Mouse (Mus musculus) frontal cortex, postnatal 25 days (tissue): ENCODE results near the gene Ascc1.

Experiments
- DNase-seq, 2 experiments: peaks; one replicate each; pipeline ENCODE4 v3.0.0; 2022; ENCODE audit warnings: low spot score in 2 of 2

Ascc1 gene

DNA sequence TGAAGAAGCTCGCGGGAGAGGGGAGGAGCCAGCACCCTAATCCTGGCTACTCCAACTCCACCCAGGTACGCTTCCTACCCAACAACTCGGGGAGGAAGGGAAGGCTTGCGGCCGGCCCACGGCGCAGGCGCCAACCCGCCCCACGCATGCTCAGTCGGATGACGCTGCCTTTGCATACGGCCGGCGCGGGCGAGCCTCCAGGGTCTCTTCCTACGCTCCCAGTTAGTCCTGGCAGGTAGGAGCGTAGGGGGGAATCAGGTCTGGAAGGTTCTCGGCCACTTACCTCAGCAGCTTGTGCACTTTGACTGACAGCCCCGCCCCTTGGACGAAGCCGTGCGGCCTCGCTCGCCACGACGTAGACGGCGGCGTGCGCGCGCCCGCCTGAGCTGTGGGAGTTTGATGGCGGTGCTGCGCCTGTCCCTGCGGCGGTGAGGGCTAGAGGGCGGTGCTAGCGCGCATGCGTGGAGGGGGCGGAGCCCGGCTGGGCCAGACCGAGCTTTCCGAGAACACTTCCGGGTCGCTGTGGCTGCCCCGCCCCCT, at the start of gene Ascc1, which contains the start of gene Anapc16:
TSS of gene Ascc1 (plus strand) at position 133 of the 540 bp plus-strand sequence.
TSS of gene Anapc16 (minus strand) at position 463 of the 540 bp plus-strand sequence.
- DNase-seq: peak; percentile 91 to 93

DNA sequence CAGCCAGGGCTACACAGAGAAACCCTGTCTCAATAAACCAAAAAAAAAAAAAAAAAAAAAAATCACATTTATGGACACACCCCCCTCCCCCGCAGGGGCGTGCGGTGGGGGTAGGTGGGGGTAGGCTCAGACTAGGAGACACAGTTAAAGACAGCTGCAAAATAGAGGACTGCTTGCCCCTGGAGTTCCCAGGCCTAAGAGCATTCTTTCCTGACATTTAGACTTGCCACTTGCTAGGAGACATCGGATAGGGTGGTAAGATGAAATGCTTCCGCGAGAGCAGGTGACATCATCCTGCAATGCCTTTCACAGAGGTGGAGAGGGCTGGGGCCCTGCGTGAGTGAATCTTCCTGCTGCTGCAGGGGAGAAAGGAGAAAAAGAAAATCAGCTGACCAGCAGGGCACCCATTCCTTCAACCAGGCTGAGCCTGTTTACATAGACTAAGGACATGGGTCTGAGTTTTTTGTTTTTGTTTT, 49.0 kb upstream of the Ascc1 start:
- DNase-seq: no peak

DNA sequence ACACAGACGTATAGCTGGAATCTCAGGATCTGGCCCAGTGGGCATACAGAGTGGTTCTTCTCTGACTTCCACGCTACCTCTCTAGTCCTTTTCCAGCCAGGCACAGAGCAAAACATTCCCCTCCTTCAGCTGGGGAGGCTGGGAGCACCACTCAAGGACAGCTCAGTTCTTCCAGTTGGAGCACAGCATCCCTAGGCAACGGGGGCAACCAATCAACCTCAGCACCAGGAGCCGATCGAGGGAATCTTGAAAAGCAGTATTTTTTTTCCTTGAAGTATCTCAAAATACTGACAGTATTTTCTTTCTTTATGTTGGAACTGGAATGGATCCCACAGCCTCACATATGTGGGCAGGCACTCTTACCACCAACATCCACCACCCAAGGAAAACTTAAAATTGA, 45.9 kb upstream of the Ascc1 start:
- DNase-seq: no peak

DNA sequence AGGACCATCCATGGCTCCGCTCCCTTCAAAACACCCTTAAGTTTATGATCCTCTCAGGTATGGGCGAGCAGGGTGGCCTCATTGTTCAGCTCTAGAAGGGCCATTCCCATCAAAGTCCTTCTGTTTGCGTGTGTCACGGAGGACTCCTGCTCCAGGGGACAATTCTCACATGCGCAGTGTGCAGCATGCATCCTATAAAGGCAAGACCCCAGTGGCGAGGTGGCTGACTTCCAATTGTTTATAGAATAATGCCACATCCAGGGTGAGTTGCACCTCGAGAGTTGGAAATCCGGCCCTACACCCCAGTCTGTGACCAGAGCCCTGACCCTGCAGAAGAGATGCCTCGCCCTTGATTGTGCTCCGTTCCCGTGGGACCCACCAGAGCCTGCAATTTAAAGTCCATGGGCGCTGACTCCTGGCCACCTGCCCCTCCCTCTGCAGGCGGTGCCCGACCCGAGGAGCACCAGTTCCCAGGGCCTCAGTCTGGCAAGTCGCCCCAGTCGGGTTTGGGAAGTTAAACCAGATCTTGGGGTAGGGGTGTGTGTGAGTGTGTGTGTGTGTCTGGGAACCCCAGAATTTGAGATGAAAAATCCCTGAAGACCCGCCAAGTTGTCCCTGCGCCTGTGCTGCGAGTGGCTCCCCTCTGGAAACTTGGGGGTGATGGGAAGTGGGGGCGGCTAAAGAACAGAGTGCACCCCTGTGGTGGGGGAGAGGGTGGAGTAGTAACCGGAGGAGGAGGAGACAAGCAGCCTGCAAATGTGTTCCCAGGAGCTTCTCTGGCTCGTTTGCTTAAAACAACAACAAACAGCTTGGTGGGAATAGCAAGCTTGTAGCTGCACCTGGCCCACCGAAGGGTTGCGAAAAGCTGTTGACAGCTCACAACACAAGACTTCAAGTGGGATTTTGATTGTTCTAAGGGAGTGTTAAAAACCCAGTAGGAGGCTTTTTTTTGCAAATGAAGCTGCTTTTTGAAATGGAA, 45.1 kb upstream of the Ascc1 start:
- DNase-seq: no peak

DNA sequence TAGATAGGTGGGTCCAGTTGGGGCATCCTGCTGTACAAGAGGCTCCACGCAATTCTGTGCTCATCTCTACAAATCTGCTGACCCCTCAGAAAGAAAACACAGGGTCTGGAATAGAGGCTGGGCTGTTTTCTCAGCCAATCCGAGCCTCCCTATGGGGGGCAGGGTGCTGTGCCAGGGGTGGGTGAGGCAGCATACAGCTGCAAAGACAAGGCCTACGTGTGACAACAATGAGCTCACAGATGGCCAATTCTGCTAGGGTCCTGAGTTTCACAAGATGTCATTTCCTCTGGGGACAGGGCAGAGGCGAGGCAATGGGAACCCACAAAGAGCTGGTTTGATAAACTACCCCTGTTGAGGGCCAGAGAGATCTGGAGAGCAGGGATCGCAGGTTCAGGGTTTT, 44.1 kb upstream of the Ascc1 start:
- DNase-seq: no peak

DNA sequence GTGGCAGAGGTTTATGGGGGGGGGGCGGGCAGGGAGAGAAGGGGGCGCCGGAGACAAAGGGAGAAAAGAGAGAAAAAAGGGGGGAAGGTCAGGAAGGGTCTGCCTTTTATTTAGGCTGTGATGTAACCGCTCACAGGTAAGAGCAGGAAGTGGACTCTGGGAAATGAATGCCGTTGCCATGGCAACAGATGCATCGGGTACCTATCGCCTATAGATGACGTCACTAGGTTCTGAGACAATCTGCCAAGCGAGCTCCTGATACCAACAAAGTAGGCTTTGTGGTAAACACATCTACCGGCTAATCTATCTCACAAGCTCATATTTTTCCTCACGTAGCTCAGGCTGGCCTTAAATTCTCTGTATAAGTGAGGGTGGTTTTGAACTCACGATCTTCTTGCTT, 43.1 kb upstream of the Ascc1 start:
- no peak for DNase-seq

DNA sequence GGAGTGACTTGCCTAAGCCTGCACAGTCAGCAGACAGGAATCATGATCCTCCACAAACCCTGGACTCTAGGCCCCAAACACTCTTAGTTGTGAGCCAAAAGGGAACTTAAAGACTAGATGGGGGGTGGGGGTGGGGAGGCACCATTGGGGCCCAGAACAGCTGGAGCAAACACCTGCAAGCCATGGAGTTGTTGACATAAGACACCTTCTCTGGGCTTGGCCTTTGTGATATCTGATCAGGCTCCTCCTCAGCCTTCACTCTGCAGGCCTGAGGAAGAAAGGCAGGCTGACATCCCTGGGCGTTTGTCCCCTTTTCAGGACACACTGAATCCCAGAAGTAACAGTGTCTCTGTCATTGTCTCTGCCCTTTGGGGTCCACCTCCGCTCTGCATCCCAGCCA, 39.0 kb upstream of the Ascc1 start:
- no peak for DNase-seq

DNA sequence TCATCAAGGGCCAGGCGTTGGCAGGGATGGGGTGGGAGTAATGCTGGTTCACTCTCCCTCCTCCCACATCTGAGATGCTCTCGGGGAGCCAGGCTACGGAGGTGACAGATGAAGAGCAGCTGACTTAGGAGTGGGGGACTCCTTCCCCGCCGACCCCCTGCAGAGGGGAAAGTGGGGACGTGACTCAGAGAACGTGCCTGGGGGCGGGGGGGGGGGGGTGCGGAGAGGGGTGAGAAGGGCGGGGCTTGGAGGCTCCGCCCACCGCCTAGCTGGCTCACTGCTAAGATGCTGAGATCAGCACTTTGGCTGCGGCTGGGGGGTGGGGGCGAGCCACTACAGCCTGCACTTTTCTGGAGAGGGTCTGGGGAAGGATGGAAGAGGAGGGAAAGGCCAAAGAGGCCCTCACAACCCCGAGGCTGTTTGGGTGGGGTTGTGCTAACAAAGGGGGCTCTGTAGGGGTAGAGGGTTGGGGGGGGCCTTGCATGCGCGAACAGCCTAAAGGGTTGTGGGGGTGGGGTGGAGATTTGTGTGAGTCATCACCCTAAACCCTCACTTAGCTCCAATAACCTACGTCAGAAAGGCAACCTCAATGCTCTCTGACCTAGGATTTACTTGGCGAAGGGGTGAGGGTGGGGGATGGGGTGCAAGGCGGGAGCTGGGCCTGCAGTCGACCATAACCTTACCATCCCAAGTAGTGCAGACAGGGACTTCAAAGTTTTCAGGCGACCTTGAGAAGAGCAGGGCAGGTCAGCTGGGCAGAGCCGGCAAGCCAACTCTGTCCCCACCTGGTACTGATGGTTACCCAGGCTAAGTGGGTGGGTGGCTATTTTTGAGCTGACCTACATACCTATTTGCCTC, 37.9 kb upstream of the Ascc1 start:
- DNase-seq: no peak

DNA sequence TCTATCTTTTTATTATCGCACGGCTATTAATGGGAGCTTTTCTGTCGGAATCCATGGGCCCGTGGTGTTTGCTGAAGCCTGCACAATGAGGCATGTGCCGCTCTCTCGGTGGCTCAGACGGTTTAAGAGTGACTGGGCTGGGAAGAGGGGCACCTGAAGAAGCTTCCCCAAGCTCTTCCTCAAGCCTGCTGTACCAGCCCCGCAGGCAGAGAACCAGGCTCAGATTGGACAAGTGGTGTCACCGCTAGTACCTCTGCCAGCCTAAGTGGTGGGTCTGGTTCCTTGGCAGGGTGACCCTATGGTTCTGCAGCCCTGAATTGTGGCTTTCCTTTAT, 37.3 kb upstream of the Ascc1 start:
- no peak for DNase-seq

DNA sequence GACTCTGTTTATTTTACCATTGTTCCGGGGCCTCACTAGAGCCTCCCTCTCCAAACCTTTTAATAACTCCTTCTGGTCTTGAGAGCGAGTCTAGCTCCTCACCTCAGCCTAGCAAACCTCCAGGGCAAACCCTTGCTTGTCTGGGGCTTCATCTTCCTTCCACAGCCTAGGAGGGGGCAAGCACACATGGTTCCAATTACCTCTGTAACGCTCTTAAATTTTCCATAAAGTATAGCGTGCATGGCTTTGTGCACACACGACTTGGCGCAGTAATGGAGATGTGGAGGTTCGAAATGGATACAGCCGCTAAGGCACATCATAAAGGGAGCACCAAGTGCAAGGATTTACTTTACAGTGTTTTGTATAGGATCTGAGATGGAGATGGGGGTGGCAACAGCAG, 36.8 kb upstream of the Ascc1 start:
- no peak for DNase-seq

DNA sequence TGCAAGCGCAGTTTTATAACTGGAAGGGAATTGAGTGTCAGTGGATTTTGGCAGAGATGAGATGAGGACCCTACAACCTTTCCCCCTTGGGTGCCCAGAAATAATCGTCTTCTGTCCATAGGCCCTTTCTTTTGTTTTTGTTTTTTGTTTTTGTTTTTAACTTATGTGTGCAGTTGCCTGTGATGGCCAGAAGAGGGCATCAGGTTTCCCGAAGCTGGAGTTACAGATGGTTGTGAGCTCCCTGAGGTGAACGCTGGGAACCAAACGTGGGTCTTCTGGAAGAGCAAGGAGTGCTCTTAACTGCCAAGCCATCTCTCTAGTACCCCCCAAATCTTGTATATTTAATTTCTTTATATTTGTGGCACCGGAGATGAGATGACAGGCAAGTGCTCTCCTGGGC, 35.9 kb upstream of the Ascc1 start:
- DNase-seq: no peak

DNA sequence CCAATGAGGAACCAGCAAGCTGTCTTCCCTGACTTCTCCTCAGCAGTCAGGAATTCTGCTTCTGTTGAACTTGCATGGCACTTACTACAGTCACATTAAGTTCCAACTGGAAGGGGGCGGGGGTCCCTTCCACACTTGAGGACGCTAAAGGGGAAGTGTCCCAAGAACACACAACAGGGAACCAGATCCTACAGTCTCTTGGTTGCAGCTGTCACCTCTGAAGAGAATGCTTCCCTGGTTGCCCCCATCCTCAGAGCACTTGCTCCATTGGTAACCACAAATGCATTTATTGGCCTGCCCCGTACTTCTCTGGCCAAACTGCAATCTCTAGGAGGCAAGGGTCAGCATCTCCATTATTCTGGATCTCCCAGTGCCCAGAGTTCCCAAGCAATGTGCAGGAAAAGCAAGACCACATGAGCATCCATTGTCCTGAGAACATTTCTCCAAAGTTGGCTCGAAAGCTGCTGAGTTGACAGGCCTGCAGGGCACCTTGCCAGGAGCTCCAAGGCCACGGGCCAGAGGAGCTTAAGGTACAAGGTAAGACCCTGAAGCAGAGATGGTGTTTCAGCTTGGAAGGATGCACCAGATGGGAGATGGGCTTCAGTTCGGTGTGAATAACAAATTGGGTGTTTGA, 35.2 kb upstream of the Ascc1 start:
- no peak for DNase-seq

DNA sequence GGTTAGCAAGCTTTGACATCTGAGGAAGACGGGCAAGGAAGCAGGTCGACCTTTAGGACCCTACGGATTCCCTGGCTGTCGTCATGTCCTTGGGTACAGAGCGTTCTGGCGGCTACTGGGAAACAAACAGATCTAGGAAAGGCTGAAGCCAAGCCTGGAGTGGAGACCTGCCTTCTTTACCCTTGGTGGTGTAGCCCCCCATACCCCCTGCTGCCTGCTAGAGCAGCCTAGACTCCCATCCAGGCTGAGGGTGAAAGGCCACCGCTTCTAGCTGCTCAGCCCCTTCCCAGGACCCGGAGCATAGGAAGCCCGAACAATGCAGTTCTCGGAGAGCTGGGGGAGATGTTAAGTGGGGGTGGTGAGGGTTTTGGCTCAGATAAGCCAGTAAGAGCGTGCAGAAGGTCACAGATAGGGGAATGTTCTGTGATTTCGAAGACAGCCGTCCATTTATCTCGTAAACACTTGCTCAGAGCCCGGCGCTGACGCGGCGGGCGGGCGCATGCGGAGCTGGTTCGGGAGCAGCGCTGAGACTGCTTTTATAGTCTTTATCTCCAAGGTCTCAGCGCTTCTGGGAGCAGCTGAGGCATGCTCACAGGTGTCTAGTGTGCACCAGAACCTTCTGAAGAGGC, 32.7 kb upstream of the Ascc1 start:
- DNase-seq: peak in 1 of 2 experiments; percentile 61

DNA sequence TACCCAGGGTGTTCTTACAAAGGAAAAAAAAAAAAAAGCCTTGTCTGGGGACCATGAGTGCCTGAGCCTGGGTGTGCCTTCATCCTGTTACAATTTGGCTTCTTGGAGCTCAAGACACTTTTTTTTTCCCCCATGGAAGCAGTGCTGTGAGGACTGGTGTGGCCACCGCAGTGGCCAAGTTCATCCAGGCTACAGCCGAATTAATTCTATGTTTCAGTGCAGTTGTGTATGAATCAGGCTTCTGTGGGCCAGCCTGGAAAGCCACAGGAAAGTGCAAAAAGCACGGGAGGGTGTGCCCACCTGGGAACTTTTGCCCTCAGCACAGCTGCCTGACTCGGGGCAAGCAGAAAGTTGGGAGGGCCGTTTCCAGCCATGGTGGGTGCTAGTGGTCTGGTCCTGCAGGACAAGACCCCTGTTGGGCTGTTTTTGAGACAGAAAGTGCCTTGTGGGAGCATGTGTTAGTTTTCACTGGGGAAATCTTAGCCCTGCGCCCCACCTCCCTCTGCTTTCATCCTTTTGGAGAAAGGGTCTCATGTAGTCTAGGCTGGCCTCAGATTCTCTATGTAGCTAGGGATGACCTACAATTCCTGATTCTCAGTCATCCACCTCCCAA, 32.0 kb upstream of the Ascc1 start:
- DNase-seq: no peak

DNA sequence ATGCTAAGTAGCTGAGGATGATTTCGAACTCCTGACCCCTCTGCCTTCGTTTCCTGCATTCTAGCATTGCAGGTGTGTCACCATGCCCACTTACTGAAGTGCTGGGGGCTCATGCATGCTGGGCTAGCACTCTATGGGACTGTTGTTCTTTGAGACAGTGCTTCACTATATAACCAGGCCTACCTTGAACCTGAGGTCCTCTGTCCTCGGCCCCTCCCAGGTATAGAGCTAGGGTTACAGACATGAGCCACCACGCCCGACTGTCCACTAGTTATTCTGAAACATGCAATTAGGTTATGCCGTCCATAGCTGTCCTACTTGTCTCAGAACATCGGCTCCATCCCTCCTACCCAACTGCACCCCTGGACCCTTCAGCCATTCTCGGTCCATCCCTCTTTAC, 30.8 kb upstream of the Ascc1 start:
- no peak for DNase-seq

DNA sequence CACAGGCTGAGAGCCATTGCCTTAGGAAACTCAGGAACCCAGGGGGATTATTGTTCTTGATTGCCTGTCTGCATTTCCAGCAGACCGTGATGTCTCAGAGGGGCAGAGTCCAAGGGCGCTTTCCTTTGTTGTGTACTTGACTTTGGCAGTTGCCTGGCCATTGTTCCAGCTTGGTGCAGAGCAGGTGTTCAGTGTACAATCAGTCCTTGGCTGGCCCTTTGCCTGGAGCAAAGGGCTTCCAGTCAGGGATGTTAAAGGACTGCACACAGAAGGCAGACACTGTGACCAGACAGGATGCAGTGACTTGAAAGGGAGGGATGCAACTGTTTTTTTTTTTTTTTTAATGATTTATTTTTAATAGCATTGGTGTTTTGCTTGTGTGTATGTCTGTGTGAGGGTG, 30.1 kb upstream of the Ascc1 start:
- DNase-seq: no peak

DNA sequence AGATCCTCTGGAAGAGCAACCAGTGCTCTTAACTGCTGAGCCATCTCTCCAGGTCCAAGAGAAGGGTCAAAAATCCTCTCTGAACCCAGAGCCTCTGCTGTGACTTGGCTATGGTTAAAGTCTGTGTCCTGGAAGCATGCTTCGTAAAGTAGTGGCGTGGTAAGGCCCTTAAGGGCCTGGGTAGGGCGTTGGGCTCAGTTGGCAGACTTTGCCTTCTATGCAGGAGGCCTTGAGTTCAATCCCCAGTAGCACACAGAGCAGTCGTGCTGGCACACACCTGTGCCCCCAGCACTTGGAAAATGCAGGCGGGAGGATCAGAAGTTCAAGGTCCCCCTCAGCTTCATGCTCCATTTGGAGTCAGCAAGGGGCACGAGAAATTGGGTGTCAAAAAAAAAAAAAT, 29.6 kb upstream of the Ascc1 start:
- no peak for DNase-seq

DNA sequence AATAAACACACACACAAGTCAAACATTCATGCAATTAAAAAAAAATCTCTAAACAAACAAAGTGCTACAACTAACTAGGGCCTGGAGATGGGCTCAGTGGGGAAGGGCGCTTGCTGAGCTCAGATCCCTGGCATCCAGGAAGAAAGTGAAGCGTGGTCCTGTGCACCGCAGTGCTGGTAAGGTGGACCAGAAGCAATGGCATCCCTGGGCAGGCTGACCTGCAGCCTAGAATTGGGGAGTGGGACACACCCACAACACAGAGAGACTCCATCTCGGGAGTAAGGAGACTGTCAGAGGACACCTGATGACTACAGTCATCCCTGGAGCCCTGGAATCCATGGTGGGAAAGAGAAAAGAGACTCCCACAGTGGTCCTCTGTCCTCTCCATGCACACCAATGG, 29.2 kb upstream of the Ascc1 start:
- no peak for DNase-seq

DNA sequence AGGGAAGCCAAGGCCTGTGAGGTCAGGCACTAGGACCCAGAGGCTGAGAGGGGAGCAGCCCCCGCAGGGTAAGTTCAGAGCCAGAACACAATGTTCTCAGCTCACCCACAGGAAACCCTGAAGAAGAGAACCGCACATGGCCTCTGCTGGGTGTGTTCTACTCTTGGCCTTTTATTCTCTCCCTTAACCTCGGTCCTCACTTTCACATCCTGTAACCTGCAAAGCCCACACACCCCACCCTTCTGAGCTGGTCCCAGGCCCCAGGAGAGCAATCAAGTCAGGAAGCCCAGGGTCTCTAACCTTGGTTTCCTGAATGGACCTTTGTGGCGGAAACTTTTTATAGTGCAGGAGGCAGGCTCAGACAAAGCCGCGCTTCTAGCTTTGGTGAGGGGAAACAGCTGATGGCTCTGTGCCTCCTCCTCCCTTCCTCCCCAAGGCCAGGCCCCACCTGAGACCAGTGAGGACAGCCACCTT, 28.4 kb upstream of the Ascc1 start:
- DNase-seq: no peak

DNA sequence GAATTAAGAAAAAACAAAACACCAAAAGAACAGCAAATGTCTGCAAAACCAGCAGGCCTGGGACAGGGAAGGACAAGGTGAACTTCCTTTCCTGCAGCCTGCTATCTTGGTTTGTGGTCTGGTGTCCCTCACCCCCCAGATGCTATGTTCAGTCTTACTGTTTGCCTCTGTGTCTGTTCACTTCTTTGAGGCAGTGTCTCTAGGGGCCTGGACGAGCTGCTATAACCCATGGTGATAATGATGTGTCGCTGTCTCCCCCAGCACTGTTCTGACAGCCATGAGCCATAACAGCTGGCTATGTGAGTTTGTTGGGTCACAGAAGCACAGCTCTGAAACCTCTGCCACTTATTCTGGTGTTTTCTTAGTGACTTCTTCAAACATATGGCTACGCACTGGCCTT, 27.8 kb upstream of the Ascc1 start:
- no peak for DNase-seq

DNA sequence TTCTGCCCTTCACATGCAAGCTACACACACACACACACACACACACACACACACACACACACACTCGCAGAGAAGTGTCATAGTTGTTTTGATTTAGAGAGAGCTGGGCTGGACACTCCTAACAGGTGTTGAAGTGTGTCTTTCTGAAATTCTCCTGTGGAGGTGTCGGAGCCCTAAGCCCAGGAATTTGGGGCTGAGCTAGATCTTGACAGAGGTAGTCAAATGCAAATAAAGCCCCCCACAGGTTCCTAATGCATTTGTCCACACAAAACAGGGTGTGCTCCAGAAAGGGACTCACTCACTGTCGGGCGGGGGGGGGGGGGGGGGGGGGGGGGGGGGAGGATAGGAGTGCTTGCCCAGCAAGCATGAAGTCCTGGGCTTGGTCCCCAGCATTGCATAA, 25.5 kb upstream of the Ascc1 start:
- no peak for DNase-seq
